Comparison of ENCODE assay signal across 19 mouse cellular contexts in the genomic region with DNA sequence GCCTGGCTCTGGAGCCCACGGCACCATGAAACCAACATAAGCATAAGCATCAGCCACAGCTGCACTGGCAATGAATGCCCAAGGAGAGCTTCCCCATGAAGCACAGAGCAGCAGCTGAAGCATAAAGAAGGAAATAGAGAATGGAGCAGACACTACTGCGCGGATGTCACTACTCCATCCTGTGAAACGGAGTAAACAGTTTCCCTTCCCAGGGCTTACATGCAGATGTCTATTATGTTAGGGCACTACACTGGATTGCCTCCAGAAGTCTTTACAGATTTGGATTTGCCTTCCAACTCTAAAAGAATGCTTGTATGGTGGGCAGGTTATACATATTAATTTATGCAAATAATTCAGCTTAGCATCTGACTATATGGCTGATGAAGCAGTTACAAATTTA.
DNase-seq lines count a peak whose midpoint lies in the region; ATAC-seq and TF ChIP-seq lines count a peak whose summit lies in the region.
"Had no signal": no experiment of that assay in that cellular context is flagged by ENCODE, and none has a peak within 500 bp of the region (broad histone marks: within the 10 kb centered on the region; RNA-seq: fewer than 3 reads in every experiment).

No protein-coding gene starts in this region.

- H3K4me1 ChIP-seq in hindbrain, embryonic 16.5 days (ENCODE audit: control insufficient read depth, insufficient read depth, low read depth, low read length) = peaks cover 4% of the 10 kb centered on the region; the same call in 1 of the 2 replicates
- peaks cover 3% of the 10 kb centered on the region; the same call in 1 of the 2 replicates for H3K4me1 ChIP-seq in hindbrain, embryonic 12.5 days
- H3K4me1 ChIP-seq in forebrain, embryonic 15.5 days = peaks cover 6% of the 10 kb centered on the region; the same call in 1 of the 2 replicates
- 0 out of 2 replicates have a peak, but pooled peaks cover 3% of the 10 kb centered on the region for H3K4me1 ChIP-seq in midbrain, embryonic 15.5 days
- no peaks in the 10 kb centered on the region for H3K4me1 ChIP-seq in heart, adult 2 months (ENCODE audit: control insufficient read depth, insufficient read depth, low read length)
- H3K4me1 ChIP-seq: embryonic facial prominence, embryonic 15.5 days; limb, embryonic 13.5 days; liver, embryonic 13.5 days had no signal

- intact Hi-C loops in heart, adult 2 months (cut with DNase I) = no loop called here

- no peaks in the 10 kb centered on the region for H3K79me2 ChIP-seq in heart, adult 2 months (replicated peaks; ENCODE audit: control insufficient read depth, insufficient read depth, low read length)

- H3K4me2 ChIP-seq in hindbrain, embryonic 16.5 days (ENCODE audit: low read length) = no peak overlapping the region
- H3K4me2 ChIP-seq in hindbrain, embryonic 12.5 days (replicated peaks) = no peak overlapping the region
- no peak overlapping the region for H3K4me2 ChIP-seq in forebrain, embryonic 15.5 days (replicated peaks)
- H3K4me2 ChIP-seq in midbrain, embryonic 15.5 days = no peak overlapping the region
- H3K4me2 ChIP-seq: embryonic facial prominence, embryonic 15.5 days; limb, embryonic 13.5 days; liver, embryonic 13.5 days had no signal

- DNase-seq in brain, embryonic 14.5 days (ENCODE audit: low read depth) = peak; percentile 75
- DNase-seq in heart, adult 2 months = no peak
- no peak for DNase-seq in gastrocnemius, postnatal 4 days (ENCODE audit: low spot score in 2 of 2)
- DNase-seq: adrenal gland, postnatal 10 days; cerebellum, adult 9-11 months; gastrocnemius, postnatal 25 days; heart, postnatal 4 days; kidney, postnatal 25 days; liver, embryonic 13.5 days; lung, adult 2 months; lung, postnatal 14 days had no signal

- H3K9me3 ChIP-seq in hindbrain, embryonic 16.5 days (ENCODE audit: control insufficient read depth, low read length) = no peaks in the 10 kb centered on the region
- no peaks in the 10 kb centered on the region for H3K9me3 ChIP-seq in hindbrain, embryonic 12.5 days (replicated peaks)
- H3K9me3 ChIP-seq in forebrain, embryonic 15.5 days = no peaks in the 10 kb centered on the region
- H3K9me3 ChIP-seq in midbrain, embryonic 15.5 days = no peaks in the 10 kb centered on the region
- H3K9me3 ChIP-seq: embryonic facial prominence, embryonic 15.5 days; limb, embryonic 13.5 days; liver, embryonic 13.5 days had no signal

- no peak overlapping the region for H3K4me3 ChIP-seq in hindbrain, embryonic 16.5 days (ENCODE audit: low read length)
- H3K4me3 ChIP-seq in hindbrain, embryonic 12.5 days = no peak overlapping the region
- no peak overlapping the region for H3K4me3 ChIP-seq in forebrain, embryonic 15.5 days
- H3K4me3 ChIP-seq in midbrain, embryonic 15.5 days = no peak overlapping the region
- H3K4me3 ChIP-seq in heart, adult 2 months = no peak overlapping the region
- H3K4me3 ChIP-seq: embryonic facial prominence, embryonic 15.5 days; limb, embryonic 13.5 days; liver, embryonic 13.5 days had no signal

- no peak for TF ChIP-seq EP300 in heart, adult 2 months (IDR thresholded peaks at IDR 0.05; ENCODE audit: insufficient read depth, low read depth, low read length)

- no peak for TF ChIP-seq POLR2A in brain, embryonic 14.5 days (IDR thresholded peaks at IDR 0.05; ENCODE audit: borderline replicate concordance, extremely low read depth, insufficient read depth, insufficient read length, poor library complexity, severe bottlenecking)
- TF ChIP-seq POLR2A in heart, adult 2 months (IDR thresholded peaks at IDR 0.05; ENCODE audit: insufficient read depth, low read depth, low read length) = no peak

- no peaks in the 10 kb centered on the region for H3K27me3 ChIP-seq in hindbrain, embryonic 16.5 days (replicated peaks; ENCODE audit: control insufficient read depth, insufficient read depth, low read length)
- no peaks in the 10 kb centered on the region for H3K27me3 ChIP-seq in hindbrain, embryonic 12.5 days
- no peaks in the 10 kb centered on the region for H3K27me3 ChIP-seq in forebrain, embryonic 15.5 days
- no peaks in the 10 kb centered on the region for H3K27me3 ChIP-seq in midbrain, embryonic 15.5 days (replicated peaks)
- H3K27me3 ChIP-seq in heart, adult 2 months (ENCODE audit: control insufficient read depth, insufficient read depth, low read length) = no peaks in the 10 kb centered on the region
- H3K27me3 ChIP-seq: embryonic facial prominence, embryonic 15.5 days; limb, embryonic 13.5 days; liver, embryonic 13.5 days had no signal

- no peaks in the 10 kb centered on the region for H3K36me3 ChIP-seq in hindbrain, embryonic 16.5 days (ENCODE audit: control insufficient read depth, insufficient read depth, low read length)
- no peaks in the 10 kb centered on the region for H3K36me3 ChIP-seq in hindbrain, embryonic 12.5 days
- H3K36me3 ChIP-seq in forebrain, embryonic 15.5 days = no peaks in the 10 kb centered on the region
- H3K36me3 ChIP-seq in midbrain, embryonic 15.5 days (replicated peaks) = no peaks in the 10 kb centered on the region
- H3K36me3 ChIP-seq in heart, adult 2 months (ENCODE audit: control insufficient read depth, insufficient read depth, low read length) = no peaks in the 10 kb centered on the region
- H3K36me3 ChIP-seq: embryonic facial prominence, embryonic 15.5 days; limb, embryonic 13.5 days; liver, embryonic 13.5 days had no signal

- H3K27ac ChIP-seq in hindbrain, embryonic 16.5 days (ENCODE audit: low read depth, low read length) = no peak overlapping the region; the same call in 1 of the 2 replicates
- H3K27ac ChIP-seq in hindbrain, embryonic 12.5 days = no peak overlapping the region
- peak overlapping the region; percentile 49 for H3K27ac ChIP-seq in forebrain, embryonic 15.5 days (replicated peaks)
- no peak overlapping the region for H3K27ac ChIP-seq in midbrain, embryonic 15.5 days
- no peak overlapping the region for H3K27ac ChIP-seq in heart, adult 2 months
- H3K27ac ChIP-seq: embryonic facial prominence, embryonic 15.5 days; limb, embryonic 13.5 days; liver, embryonic 13.5 days; stomach, postnatal 0 days had no signal

- TF ChIP-seq CTCF in brain, embryonic 14.5 days (IDR thresholded peaks at IDR 0.05; ENCODE audit: borderline replicate concordance, extremely low read depth, insufficient read depth, insufficient read length) = no peak
- TF ChIP-seq CTCF in heart, adult 2 months (IDR thresholded peaks at IDR 0.05) = no peak

- H3K9ac ChIP-seq in hindbrain, embryonic 16.5 days (ENCODE audit: low read depth, low read length) = no peak overlapping the region
- no peak overlapping the region for H3K9ac ChIP-seq in hindbrain, embryonic 12.5 days
- H3K9ac ChIP-seq in forebrain, embryonic 15.5 days (replicated peaks) = no peak overlapping the region
- H3K9ac ChIP-seq in midbrain, embryonic 15.5 days = no peak overlapping the region
- H3K9ac ChIP-seq in heart, adult 2 months (ENCODE audit: low read depth, low read length) = no peak overlapping the region
- H3K9ac ChIP-seq: embryonic facial prominence, embryonic 15.5 days; limb, embryonic 13.5 days; liver, embryonic 13.5 days had no signal

- ATAC-seq in hindbrain, embryonic 16.5 days = peak; percentile 61; the same call in 1 of the 2 replicates
- no peak for ATAC-seq in hindbrain, embryonic 12.5 days (ENCODE audit: low FRiP score)
- ATAC-seq in forebrain, embryonic 15.5 days (replicated peaks) = peak; percentile 94
- peak; percentile 69; the same call in 1 of the 2 replicates for ATAC-seq in midbrain, embryonic 15.5 days (replicated peaks)
- ATAC-seq: intestine, embryonic 16.5 days had no signal

- WGBS in hindbrain, embryonic 16.5 days = 48% methylated on average over 4 of the region's 4 CpGs
- WGBS in hindbrain, embryonic 12.5 days = 70% methylated on average over 4 of the region's 4 CpGs
- WGBS in forebrain, embryonic 15.5 days = 24% methylated on average over 4 of the region's 4 CpGs
- 52% methylated on average over 4 of the region's 4 CpGs for WGBS in midbrain, embryonic 15.5 days
- 87% methylated on average over 4 of the region's 4 CpGs for WGBS in heart, adult 2 months
